In the genomic region with DNA sequence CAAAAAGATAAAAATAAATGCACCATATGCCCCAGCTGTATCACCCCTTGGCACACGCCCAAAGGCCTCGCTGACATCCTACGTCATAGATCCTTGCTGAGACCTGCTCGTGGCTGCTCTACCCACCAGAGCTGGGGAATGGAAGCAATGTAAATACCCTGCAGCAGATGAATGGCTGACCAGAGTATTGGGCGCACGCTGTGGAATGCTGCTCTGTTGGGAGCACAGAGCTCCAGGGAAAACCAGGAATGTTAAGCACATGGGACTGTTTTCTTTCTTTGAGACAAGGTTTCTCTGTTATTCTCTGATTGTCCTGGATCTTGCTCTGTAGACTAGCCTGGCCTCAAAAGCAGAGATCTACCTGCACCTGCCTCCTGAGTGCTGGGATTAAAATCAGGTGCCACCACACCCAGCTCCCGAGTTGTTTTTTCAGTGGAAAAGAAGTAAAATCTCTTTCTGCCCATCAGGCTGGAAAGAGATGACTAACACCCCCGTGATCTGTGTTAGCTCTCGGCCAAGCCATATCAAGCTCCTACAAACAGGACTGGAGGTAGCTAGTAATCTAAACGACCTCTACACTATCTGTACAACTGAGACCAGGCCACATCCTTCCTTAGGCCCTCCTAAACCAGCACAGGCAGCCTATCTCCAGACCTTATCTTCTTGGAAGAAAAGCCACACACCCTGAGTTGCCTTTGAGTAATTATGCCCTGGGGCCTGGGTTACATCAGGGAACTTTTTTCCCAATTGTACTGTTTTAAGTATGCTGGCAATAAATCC, we compare ENCODE assay signal across 8 mouse cellular contexts. TPM values are rescaled to one million over a fixed set of nuclear protein-coding genes. Genes with fewer than 3 reads are reported as not detected.
DNase-seq lines count a peak whose midpoint lies in the region; ATAC-seq and TF ChIP-seq lines count a peak whose summit lies in the region.

No protein-coding gene starts in this region.

- TF ChIP-seq EP300 in stomach, postnatal 0 days (optimal IDR thresholded peaks at IDR 0.05) = no peak

- DNase-seq in frontal cortex, postnatal 25 days (ENCODE audit: low spot score in 2 of 2) = no peak
- peak; percentile 26 for DNase-seq in right cerebral cortex, adult 18-20 months
- no peak for DNase-seq in right cerebral cortex, postnatal 4 days
- DNase-seq in cerebellum, postnatal 36 days = peak; percentile 39 to 48
- peak; percentile 34 to 52 for DNase-seq in kidney, postnatal 4 days
- DNase-seq in stomach, postnatal 0 days (ENCODE audit: low spot score) = peak; percentile 56
- DNase-seq in layer of hippocampus, adult 11-12 months (ENCODE audit: low spot score) = no peak

- H3K9ac ChIP-seq in stomach, postnatal 0 days (ENCODE audit: low read length) = no peak overlapping the region

- 0 out of 2 replicates have a peak, but pooled peaks have one; percentile 4 for ATAC-seq in frontal cortex, adult (ENCODE audit: low TSS enrichment)
- peak; percentile 79 for ATAC-seq in stomach, postnatal 0 days (ENCODE audit: low FRiP score, low TSS enrichment)

- WGBS in stomach, postnatal 0 days = 17% methylated on average over 10 of the region's 10 CpGs

- H3K27ac ChIP-seq in stomach, postnatal 0 days (replicated peaks) = peak overlapping the region; percentile 74

- 0 out of 2 replicates have a peak, but pooled peaks cover 2% of the 10 kb centered on the region for H3K4me1 ChIP-seq in stomach, postnatal 0 days (replicated peaks; ENCODE audit: control insufficient read depth, insufficient read depth)

- no peak overlapping the region for H3K4me3 ChIP-seq in stomach, postnatal 0 days (ENCODE audit: low read depth, low read length)

- no peaks in the 10 kb centered on the region for H3K9me3 ChIP-seq in stomach, postnatal 0 days (ENCODE audit: control insufficient read depth, low read length)

- no peaks in the 10 kb centered on the region for H3K27me3 ChIP-seq in stomach, postnatal 0 days (ENCODE audit: control insufficient read depth, insufficient read depth, low read length)

- peaks cover 5% of the 10 kb centered on the region; the same call in 1 of the 2 replicates for H3K36me3 ChIP-seq in stomach, postnatal 0 days (ENCODE audit: control insufficient read depth, insufficient read depth, low read length)

- H3K4me2 ChIP-seq in stomach, postnatal 0 days (replicated peaks; ENCODE audit: low read depth) = no peak overlapping the region

- no peak for TF ChIP-seq CTCF in stomach, postnatal 0 days (IDR thresholded peaks at IDR 0.05; ENCODE audit: low read depth)

RNA-seq across cellular contexts. Expression of a gene that starts 12.3 kb away (rescaled TPM):
- polyA plus RNA-seq in stomach, postnatal 0 days (2015; fragmentation: Nextera tagmentation; extraction: Ambion mirVana) = 171 and 175 TPM in 2 replicates

RNA-seq across cellular contexts. Expression of a gene that starts 39.4 kb away (rescaled TPM):
- polyA plus RNA-seq in stomach, postnatal 0 days (2015; fragmentation: Nextera tagmentation; extraction: Ambion mirVana) = 8.2 and 10.0 TPM in 2 replicates

RNA-seq across cellular contexts. Expression of a gene that starts 52.1 kb away (rescaled TPM):
- 15.7 and 17.8 TPM in 2 replicates for polyA plus RNA-seq in stomach, postnatal 0 days (2015; fragmentation: Nextera tagmentation; extraction: Ambion mirVana)

RNA-seq across cellular contexts. Expression of a gene that starts 56.2 kb away (rescaled TPM):
- 60.8 and 65.9 TPM in 2 replicates for polyA plus RNA-seq in stomach, postnatal 0 days (2015; fragmentation: Nextera tagmentation; extraction: Ambion mirVana)

Comparison
In these comparisons a context has a peak if more than half of its experiments do, and no peak if none do; other contexts are left out.
1. DNase-seq: peak in right cerebral cortex, adult 18-20 months (single experiment), cerebellum, postnatal 36 days (2 of 2), kidney, postnatal 4 days (2 of 2) and stomach, postnatal 0 days (single experiment); none in frontal cortex, postnatal 25 days (0 of 2), right cerebral cortex, postnatal 4 days (single experiment) and layer of hippocampus, adult 11-12 months (single experiment).